Mouse (Mus musculus) erythroblast, embryonic 14.5 days (primary cell): Measurements from ENCODE around the gene Gm7075. TPM values are rescaled to one million over a fixed set of nuclear protein-coding genes. Genes with fewer than 3 reads are reported as not detected.

ENCODE experiments used
- H3K27me3 ChIP-seq: 2 replicates; pipeline ENCODE4 v1.6.1; 2012; ENCODE audit warnings: inconsistent platforms; ENCODE audit not compliant: control insufficient read depth
- H3K36me3 ChIP-seq: 2 replicates; pipeline ENCODE4 v1.6.1; 2012; ENCODE audit warnings: mild to moderate bottlenecking, inconsistent platforms; ENCODE audit not compliant: control insufficient read depth
- H3K4me1 ChIP-seq: 2 replicates; pipeline ENCODE4 v1.6.1; 2012; ENCODE audit warnings: inconsistent platforms; ENCODE audit not compliant: control insufficient read depth
- H3K4me3 ChIP-seq: replicated peaks from 2 replicates; pipeline ENCODE3; 2012; ENCODE audit warnings: moderate library complexity, mild to moderate bottlenecking, inconsistent platforms
- H3K9me3 ChIP-seq: 2 replicates; pipeline ENCODE4 v1.6.1; 2012; ENCODE audit warnings: low read length, inconsistent platforms, mixed read lengths; ENCODE audit not compliant: control insufficient read depth
- GATA1 ChIP-seq: IDR thresholded peaks from 2 replicates; pipeline ENCODE4 v1.6.1; 2012; ENCODE audit warnings: low read length, inconsistent platforms, mixed read lengths
- TAL1 ChIP-seq: IDR thresholded peaks from 3 replicates; pipeline ENCODE4 v1.6.1; 2012; ENCODE audit warnings: low read length, inconsistent platforms, mixed read lengths
- polyA plus RNA-seq: library from polyadenylated mRNA; stranded (reverse); fragments of >175 nt; gene quantifications from 2 replicates; pipeline ENCODE4 v1.2.3, GENCODE M21; 2012

The Gm7075 gene
- polyA plus RNA-seq, 1 experiment: not detected

DNA sequence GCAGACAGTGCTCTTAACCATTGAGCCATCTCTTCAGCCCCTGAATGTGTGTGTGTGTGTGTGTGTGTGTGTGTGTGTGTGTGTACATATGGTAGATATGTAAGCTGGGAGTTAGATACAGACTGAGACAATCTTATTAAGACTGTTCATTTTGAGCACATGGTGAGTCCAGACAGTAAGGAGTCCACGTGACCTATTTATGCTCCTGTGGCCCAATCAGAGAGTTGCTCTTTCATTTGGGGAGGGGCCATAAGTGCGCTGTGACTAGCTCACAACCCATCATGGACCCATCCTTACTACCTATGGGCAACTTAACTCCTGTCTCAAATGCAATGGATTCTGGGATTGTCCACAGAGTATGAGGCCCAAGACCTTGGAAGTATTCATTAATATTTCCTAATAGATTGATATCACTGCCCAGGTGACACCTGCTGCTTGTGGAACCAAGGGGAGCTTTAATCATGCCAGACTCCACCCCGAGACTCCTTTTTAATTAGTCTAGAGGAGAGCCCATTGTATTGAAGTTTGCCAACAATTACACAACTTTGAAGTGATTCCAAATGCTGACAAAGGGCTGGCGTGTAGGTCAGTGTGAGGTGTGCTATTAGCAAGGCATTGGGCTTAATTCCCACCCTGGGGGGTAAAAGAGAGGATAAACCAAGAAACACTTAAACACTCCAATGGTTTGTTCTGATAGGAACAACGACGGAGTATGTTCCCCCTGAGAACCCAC lies 42.5 kb downstream of the Gm7075 start:
- H3K9me3 ChIP-seq: no peaks in the 10 kb centered on the region
- no peaks in the 10 kb centered on the region for H3K36me3 ChIP-seq
- peaks cover 25% of the 10 kb centered on the region for H3K4me1 ChIP-seq
- peaks cover 10% of the 10 kb centered on the region for H3K27me3 ChIP-seq
- no peak overlapping the region for H3K4me3 ChIP-seq
- TF ChIP-seq TAL1: no peak
- TF ChIP-seq GATA1: no peak

DNA sequence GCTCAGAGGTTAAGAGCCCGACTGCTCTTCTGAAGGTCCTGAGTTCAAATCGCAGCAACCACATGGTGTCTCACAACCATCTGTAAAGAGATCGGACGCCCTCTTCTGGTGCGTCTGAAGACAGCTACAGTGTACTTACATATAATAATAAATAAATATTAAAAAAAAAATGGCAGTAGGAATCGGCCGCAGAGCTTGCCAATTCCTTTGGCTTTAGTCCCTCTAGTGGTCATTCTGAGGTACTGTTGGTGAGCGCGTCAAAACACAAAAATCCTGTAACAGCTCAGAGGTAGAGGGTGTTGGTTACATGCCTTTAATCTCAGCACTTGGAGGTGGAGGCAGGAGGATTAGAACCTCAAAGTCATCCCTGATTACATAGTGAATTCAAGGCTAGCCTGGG lies 44.1 kb downstream of the Gm7075 start:
- Histone ChIP-seq H3K27me3 (peaks cover 10% of the 10 kb centered on the region), H3K9me3 (no peaks in the 10 kb centered on the region), H3K4me3 (no peak overlapping the region), H3K4me1 (peaks cover 24% of the 10 kb centered on the region), H3K36me3 (no peaks in the 10 kb centered on the region)
- no peak for TF ChIP-seq TAL1
- no peak for TF ChIP-seq GATA1

DNA sequence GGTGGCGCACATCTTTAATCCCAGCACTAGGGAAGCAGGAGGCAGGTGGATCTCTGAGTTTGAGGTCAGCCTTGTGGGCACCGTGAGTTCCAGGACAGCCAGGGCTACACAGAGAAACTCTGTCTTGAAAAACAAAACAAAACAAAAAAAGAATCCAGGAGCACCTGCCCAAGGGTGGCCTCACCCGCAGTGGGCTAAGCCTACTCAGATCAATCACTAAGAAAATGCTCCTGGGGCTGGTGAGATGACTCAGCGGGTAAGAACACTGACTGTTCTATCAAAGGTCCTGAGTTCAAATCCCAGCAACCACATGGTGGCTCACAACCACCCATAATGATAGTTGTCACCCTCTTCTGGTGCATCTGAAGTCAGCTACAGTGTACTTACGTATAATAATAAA lies 45.3 kb downstream of the Gm7075 start:
- H3K4me1 ChIP-seq: peaks cover 12% of the 10 kb centered on the region
- TF ChIP-seq TAL1: no peak
- no peak for TF ChIP-seq GATA1
- H3K4me3 ChIP-seq: no peak overlapping the region
- H3K9me3 ChIP-seq: no peaks in the 10 kb centered on the region
- peaks cover 4% of the 10 kb centered on the region for H3K27me3 ChIP-seq
- no peaks in the 10 kb centered on the region for H3K36me3 ChIP-seq

Other genes starting within 250 kb of the Gm7075 start
- gene Mypn, start 217.8 kb downstream of the Gm7075 start, polyA plus RNA-seq: not detected in 2 replicates
- gene Herc4, start 178.0 kb downstream of the Gm7075 start, polyA plus RNA-seq: 1.4 and 1.7 TPM in 2 replicates
- 0.28 and 0.56 TPM in 2 replicates for gene Sirt1, start 40.1 kb downstream of the Gm7075 start, polyA plus RNA-seq
- 0.14 and 0.22 TPM in 2 replicates for gene Dnajc12, start 39.3 kb downstream of the Gm7075 start, polyA plus RNA-seq
- gene Ctnna3, start 8.3 kb upstream of the Gm7075 start, polyA plus RNA-seq: not detected in 2 replicates